Mouse (Mus musculus) forebrain, embryonic 10.5 days (tissue): ENCODE measurements at regions not wholly inside any gene's neighbourhood (a gene's known extent, or its start where the extent isn't known, plus 50 kb on each side); places are given as distances from the start of the nearest gene placed in this dataset.
"Not testable (repeated sequence)": the region's sequence is repeated elsewhere in the genome, so short reads cannot be mapped to it uniquely, and the experiment has no call there.

Source experiments
- DNase-seq: peaks from one replicate; pipeline ENCODE4 v3.0.0-alpha.2; 2017; ENCODE audit warnings: low spot score; ENCODE audit errors: extremely low spot score
- H3K27ac ChIP-seq: fragments of 300-500 bp; sonication (generic); 2 replicates; pipeline ENCODE4 v1.5.1; 2016; ENCODE audit warnings: mild to moderate bottlenecking
- H3K27me3 ChIP-seq: fragments of 300-500 bp; sonication (generic); 2 replicates; pipeline ENCODE4 v1.6.1; 2016; ENCODE audit warnings: mild to moderate bottlenecking; ENCODE audit not compliant: poor library complexity, severe bottlenecking
- H3K36me3 ChIP-seq: fragments of 300-500 bp; sonication (generic); replicated peaks from 2 replicates; pipeline ENCODE4 v1.6.1; 2016; ENCODE audit warnings: mild to moderate bottlenecking, moderate library complexity
- H3K4me1 ChIP-seq: fragments of 300-500 bp; sonication (generic); 2 replicates; pipeline ENCODE4 v1.6.1; 2016
- H3K4me3 ChIP-seq: fragments of 300-500 bp; sonication (generic); 2 replicates; pipeline ENCODE4 v1.5.1; 2016; ENCODE audit warnings: mild to moderate bottlenecking, moderate library complexity
- H3K9me3 ChIP-seq: fragments of 300-500 bp; sonication (generic); 2 replicates; pipeline ENCODE4 v1.6.1; 2016; ENCODE audit warnings: mild to moderate bottlenecking, moderate library complexity
- WGBS: fragments of 180-500 bp; shearing (Covaris S2); methylation state at CpG from one replicate; pipeline ENCODE4 v1.1.7; 2016; 5-methylcytosine and 5-hydroxymethylcytosine counted together

DNA sequence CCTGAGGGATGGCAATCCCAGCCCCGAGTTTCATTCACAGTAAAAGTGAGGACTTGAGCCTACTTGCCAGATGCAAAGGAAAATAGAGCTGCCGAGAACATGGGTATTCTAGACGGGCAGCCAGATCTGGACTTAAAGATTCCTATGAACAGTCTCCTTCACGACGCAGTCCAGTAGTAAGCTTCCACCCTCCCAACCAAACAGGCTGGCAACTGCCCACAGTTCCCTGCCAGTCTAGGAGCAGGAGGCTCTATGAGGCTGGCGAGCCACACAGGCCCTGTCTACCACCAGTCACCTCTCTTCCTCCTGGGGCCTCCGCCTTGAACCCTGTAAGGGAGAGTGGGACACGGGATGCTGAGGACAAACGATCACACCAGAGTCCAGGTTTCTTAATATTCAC lies 153.5 kb upstream of the Snrpn start:
- Histone ChIP-seq H3K4me3 (no peak overlapping the region), H3K36me3 (no peaks in the 10 kb centered on the region), H3K9me3 (peaks cover 17% of the 10 kb centered on the region), H3K4me1 (no peaks in the 10 kb centered on the region), H3K27me3 (no peaks in the 10 kb centered on the region), H3K27ac (no peak overlapping the region)
- DNase-seq: no peak
- WGBS: 89% methylated on average over 9 of the region's 9 CpGs

- 19% methylated on average over 22 of the region's 22 CpGs for WGBS
- not testable (repeated sequence) for H3K4me1 ChIP-seq, H3K9me3 ChIP-seq, H3K27me3 ChIP-seq, H3K36me3 ChIP-seq
- Histone ChIP-seq H3K4me3 (peak overlapping the region; percentile 50), H3K27ac (peak overlapping the region; percentile 81)
- DNase-seq: peak; percentile 64
Observed at GRCm38 (mm10) chr7:60244187-60244866, 104.3 kb upstream of the Snrpn start.

DNA sequence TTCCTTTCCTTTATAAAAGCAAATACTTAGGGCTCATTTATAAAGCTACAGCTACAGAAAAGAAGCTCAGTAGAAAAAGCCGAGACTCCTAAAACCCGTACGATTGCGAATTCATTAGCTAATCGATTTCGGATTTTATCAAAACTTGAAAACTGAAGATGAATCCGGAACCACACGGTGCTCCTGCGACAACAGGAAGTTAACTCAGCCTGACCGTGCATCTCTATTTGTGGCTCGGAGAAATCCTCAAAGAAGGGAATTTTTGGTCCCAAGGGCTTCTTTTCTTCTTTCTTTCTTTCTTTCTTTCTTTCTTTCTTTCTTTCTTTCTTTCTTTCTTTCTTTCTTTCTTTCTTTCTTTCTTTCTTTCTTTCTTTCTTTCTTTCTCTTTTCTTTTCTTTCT lies 103.7 kb upstream of the Snrpn start:
- not testable (repeated sequence) for H3K9me3 ChIP-seq, H3K27me3 ChIP-seq, H3K4me1 ChIP-seq, H3K36me3 ChIP-seq
- peak overlapping the region; percentile 81 for H3K27ac ChIP-seq
- 34% methylated on average over 11 of the region's 11 CpGs for whole genome bisulfite sequencing
- peak; percentile 15 for DNase-seq
- peak overlapping the region; percentile 50 for H3K4me3 ChIP-seq

- not testable (repeated sequence) for H3K27me3 ChIP-seq, H3K36me3 ChIP-seq, H3K9me3 ChIP-seq, DNase-seq, H3K4me3 ChIP-seq, H3K27ac ChIP-seq, H3K4me1 ChIP-seq
- WGBS: 11% methylated on average over 4 of the region's 4 CpGs
Observed at GRCm38 (mm10) chr7:60238595-60239195, 98.7 kb upstream of the Snrpn start.

DNA sequence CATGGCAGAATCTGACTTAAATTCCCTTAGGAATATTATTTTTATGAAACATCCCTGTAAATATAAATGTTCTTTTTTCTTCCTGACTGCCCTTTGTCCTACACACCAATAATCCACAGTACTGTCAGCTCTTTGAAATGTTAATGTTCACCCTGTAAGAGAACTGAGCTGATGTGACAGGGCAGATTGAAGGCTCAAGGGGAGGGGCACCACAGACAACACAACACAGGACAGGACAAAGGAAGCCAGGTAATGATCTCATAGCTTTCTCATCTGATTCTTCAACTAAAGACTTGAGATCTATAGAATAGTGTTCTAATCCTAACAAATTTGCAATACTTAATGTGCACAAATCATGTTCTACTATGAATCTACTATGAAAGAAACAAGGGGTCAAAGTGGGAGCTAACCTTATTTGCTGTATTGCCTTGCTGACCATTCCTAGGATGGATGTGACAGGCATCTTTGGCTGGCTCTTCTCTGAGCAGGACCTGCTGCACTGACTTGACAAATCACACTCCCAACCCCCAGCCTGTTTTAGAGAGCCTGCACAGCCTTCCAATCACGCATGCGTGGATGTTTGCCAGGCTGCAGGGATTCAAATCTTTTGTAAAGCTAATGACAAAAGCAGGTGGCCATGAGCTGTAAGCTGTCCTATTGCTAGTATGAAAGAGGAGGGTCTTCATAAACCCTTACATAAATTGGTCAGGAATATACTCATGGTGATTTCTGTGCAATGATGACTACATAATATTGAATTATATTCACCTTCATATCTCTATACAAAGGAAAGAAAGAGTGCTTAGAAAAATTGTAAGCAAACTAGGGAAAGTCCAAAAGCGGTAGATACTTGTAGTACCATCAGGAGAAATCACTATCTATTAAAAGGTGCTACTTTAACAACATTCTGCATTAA lies 76.6 kb upstream of the Snrpn start:
- H3K27ac ChIP-seq, H3K27me3 ChIP-seq, DNase-seq, H3K4me3 ChIP-seq, H3K36me3 ChIP-seq, H3K4me1 ChIP-seq, H3K9me3 ChIP-seq: not testable (repeated sequence)
- 56% methylated on average over 3 of the region's 3 CpGs for WGBS
